Mouse (Mus musculus): ENCODE measurements around the gene Napa. TPM values are rescaled to one million over a fixed set of nuclear protein-coding genes. Genes with fewer than 3 reads are reported as not detected.

The Napa gene
- polyA plus RNA-seq, 1 experiment = 134 TPM

DNA sequence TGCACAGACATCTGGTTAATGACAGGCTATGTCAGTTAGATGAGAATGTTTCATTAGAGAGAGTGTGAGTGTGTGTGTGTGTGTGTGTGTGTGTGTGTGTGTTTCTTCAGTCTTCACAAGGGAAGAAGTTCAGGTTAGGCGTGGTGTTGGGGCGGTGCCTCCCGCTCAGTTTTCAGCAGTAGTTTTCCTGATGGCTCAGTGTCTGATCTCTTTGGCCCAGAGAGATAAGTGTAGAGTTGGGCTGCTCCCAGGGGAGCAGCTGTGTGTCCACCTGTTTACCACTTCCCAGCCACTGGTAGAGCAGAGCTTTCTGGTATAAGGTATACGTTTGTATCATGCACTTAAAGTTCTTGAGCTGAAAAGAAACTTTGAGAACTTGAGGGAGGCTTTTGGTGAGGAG lies 1.6 kb downstream of the Napa start:
- no peaks in the 10 kb centered on the region for H3K36me3 ChIP-seq (ENCODE audit: control insufficient read depth, insufficient read depth, low read length)
- TF ChIP-seq POLR2A (IDR thresholded peaks at IDR 0.05; ENCODE audit: control insufficient read depth, low read depth, low read length) (no peak), CTCF (IDR thresholded peaks at IDR 0.05; ENCODE audit: control insufficient read depth, insufficient read depth, insufficient replicate concordance, low read depth, low read length) (no peak)
- H3K4me3 ChIP-seq (ENCODE audit: control insufficient read depth, low read depth, low read length) = peak overlapping the region; percentile 91
- H3K27ac ChIP-seq (ENCODE audit: control insufficient read depth, insufficient read depth, low read depth, low read length) = no peak overlapping the region
- no peaks in the 10 kb centered on the region for H3K27me3 ChIP-seq (ENCODE audit: control insufficient read depth, insufficient read depth, low read length)
- H3K4me1 ChIP-seq (ENCODE audit: control insufficient read depth, insufficient read depth, low read length) = peaks cover 10% of the 10 kb centered on the region

- no peak for TF ChIP-seq POLR2A (IDR thresholded peaks at IDR 0.05; ENCODE audit: control insufficient read depth, low read depth, low read length)
- TF ChIP-seq CTCF (IDR thresholded peaks at IDR 0.05; ENCODE audit: control insufficient read depth, insufficient read depth, insufficient replicate concordance, low read depth, low read length) = no peak
- no peak overlapping the region for H3K4me3 ChIP-seq (ENCODE audit: control insufficient read depth, low read depth, low read length)
- no peaks in the 10 kb centered on the region for H3K36me3 ChIP-seq (ENCODE audit: control insufficient read depth, insufficient read depth, low read length)
- H3K4me1 ChIP-seq (ENCODE audit: control insufficient read depth, insufficient read depth, low read length) = peaks cover 10% of the 10 kb centered on the region
- H3K27ac ChIP-seq (ENCODE audit: control insufficient read depth, insufficient read depth, low read depth, low read length) = no peak overlapping the region
- no peaks in the 10 kb centered on the region for H3K27me3 ChIP-seq (ENCODE audit: control insufficient read depth, insufficient read depth, low read length)
These were observed 2.8 kb downstream of the Napa start for GRCm38 (mm10) chr7:16101081-16101480.

GRCm38 (mm10) chr7:16101726-16102475 lies 3.6 kb downstream of the Napa start:
- TF ChIP-seq CTCF (IDR thresholded peaks at IDR 0.05; ENCODE audit: control insufficient read depth, insufficient read depth, insufficient replicate concordance, low read depth, low read length) = no peak
- no peak for TF ChIP-seq POLR2A (IDR thresholded peaks at IDR 0.05; ENCODE audit: control insufficient read depth, low read depth, low read length)
- Histone ChIP-seq H3K4me3 (ENCODE audit: control insufficient read depth, low read depth, low read length) (no peak overlapping the region), H3K27ac (ENCODE audit: control insufficient read depth, insufficient read depth, low read depth, low read length) (no peak overlapping the region), H3K27me3 (ENCODE audit: control insufficient read depth, insufficient read depth, low read length) (no peaks in the 10 kb centered on the region), H3K36me3 (ENCODE audit: control insufficient read depth, insufficient read depth, low read length) (no peaks in the 10 kb centered on the region), H3K4me1 (ENCODE audit: control insufficient read depth, insufficient read depth, low read length) (peaks cover 10% of the 10 kb centered on the region)

DNA sequence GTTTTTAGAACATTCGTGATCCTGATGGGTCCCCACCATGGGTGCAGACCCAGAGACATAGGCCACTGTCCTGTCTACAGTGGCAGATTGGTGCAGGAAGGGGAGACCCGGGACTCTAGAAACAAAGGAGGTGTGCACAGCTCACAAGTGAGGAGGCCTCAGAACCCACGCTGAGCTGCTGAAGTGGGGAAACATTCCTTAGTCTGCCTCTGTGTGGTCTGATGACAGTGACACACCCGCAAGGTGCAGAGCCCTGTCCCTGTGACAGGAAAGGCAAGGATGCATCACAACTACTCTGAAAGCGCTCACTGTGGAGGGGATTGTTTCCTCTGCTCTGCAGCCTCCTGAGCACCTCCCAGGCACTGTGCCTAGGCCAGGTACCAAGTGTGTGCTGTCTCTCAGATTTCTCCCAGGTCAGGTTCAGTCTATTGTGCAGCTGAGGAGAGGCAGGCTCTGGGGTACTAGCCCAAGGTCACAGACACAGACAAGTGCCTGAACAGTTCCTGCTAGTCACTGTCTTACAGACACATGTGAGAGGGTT lies 4.5 kb downstream of the Napa start:
- H3K4me3 ChIP-seq (ENCODE audit: control insufficient read depth, low read depth, low read length) = no peak overlapping the region
- no peaks in the 10 kb centered on the region for H3K27me3 ChIP-seq (ENCODE audit: control insufficient read depth, insufficient read depth, low read length)
- H3K4me1 ChIP-seq (ENCODE audit: control insufficient read depth, insufficient read depth, low read length) = peaks cover 10% of the 10 kb centered on the region
- TF ChIP-seq POLR2A (IDR thresholded peaks at IDR 0.05; ENCODE audit: control insufficient read depth, low read depth, low read length) = no peak
- TF ChIP-seq CTCF (IDR thresholded peaks at IDR 0.05; ENCODE audit: control insufficient read depth, insufficient read depth, insufficient replicate concordance, low read depth, low read length) = no peak
- H3K36me3 ChIP-seq (ENCODE audit: control insufficient read depth, insufficient read depth, low read length) = no peaks in the 10 kb centered on the region
- H3K27ac ChIP-seq (ENCODE audit: control insufficient read depth, insufficient read depth, low read depth, low read length) = no peak overlapping the region

GRCm38 (mm10) chr7:16103760-16104159 lies 5.5 kb downstream of the Napa start:
- Histone ChIP-seq H3K4me1 (ENCODE audit: control insufficient read depth, insufficient read depth, low read length) (peaks cover 10% of the 10 kb centered on the region), H3K36me3 (ENCODE audit: control insufficient read depth, insufficient read depth, low read length) (no peaks in the 10 kb centered on the region), H3K4me3 (ENCODE audit: control insufficient read depth, low read depth, low read length) (no peak overlapping the region), H3K27me3 (ENCODE audit: control insufficient read depth, insufficient read depth, low read length) (no peaks in the 10 kb centered on the region), H3K27ac (ENCODE audit: control insufficient read depth, insufficient read depth, low read depth, low read length) (no peak overlapping the region)
- TF ChIP-seq CTCF (IDR thresholded peaks at IDR 0.05; ENCODE audit: control insufficient read depth, insufficient read depth, insufficient replicate concordance, low read depth, low read length) (no peak), POLR2A (IDR thresholded peaks at IDR 0.05; ENCODE audit: control insufficient read depth, low read depth, low read length) (no peak)

DNA sequence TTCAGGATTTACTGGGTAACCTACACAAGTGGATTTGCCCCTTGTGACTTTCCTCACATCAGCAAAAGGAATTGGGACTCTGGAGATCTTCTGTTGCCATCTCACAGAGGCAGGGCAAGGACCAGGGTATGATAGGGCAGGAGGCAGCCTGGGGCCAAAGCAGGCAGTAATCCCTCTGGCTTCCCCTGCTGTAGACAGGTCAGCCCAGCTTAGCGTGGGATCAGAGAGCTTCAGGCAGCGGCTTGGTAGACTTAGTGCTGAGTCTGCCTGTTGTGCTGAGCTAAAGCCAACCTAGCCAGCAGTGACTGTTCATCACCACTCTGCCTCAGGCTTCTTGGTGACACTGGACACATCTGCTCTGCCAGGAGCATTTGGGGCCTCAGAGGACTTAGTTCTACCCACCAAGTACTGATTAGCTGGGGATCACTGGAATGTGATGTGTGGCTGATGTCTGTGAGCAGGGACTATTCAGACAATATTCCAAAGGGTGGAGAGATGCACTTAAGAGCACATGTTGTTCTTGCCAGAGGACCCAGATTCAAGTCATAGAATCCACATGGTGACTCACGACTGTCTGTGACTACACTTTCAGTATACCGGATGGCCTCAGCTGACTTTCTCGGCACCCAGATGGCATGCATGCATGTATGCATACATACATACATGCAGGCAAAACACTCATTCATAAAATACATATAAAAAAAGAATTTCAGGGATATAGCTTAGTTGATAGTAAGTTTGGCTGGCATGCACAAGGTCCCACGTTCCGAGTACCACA lies 6.5 kb downstream of the Napa start:
- H3K4me1 ChIP-seq (ENCODE audit: control insufficient read depth, insufficient read depth, low read length) = peaks cover 7% of the 10 kb centered on the region
- no peak overlapping the region for H3K4me3 ChIP-seq (ENCODE audit: control insufficient read depth, low read depth, low read length)
- TF ChIP-seq POLR2A (IDR thresholded peaks at IDR 0.05; ENCODE audit: control insufficient read depth, low read depth, low read length) = no peak
- TF ChIP-seq CTCF (IDR thresholded peaks at IDR 0.05; ENCODE audit: control insufficient read depth, insufficient read depth, insufficient replicate concordance, low read depth, low read length) = no peak
- H3K27me3 ChIP-seq (ENCODE audit: control insufficient read depth, insufficient read depth, low read length) = no peaks in the 10 kb centered on the region
- no peaks in the 10 kb centered on the region for H3K36me3 ChIP-seq (ENCODE audit: control insufficient read depth, insufficient read depth, low read length)
- no peak overlapping the region for H3K27ac ChIP-seq (ENCODE audit: control insufficient read depth, insufficient read depth, low read depth, low read length)

GRCm38 (mm10) chr7:16108886-16109542 lies 10.8 kb downstream of the Napa start:
- TF ChIP-seq CTCF (IDR thresholded peaks at IDR 0.05; ENCODE audit: control insufficient read depth, insufficient read depth, insufficient replicate concordance, low read depth, low read length) (no peak), POLR2A (IDR thresholded peaks at IDR 0.05; ENCODE audit: control insufficient read depth, low read depth, low read length) (no peak)
- H3K27ac ChIP-seq (ENCODE audit: control insufficient read depth, insufficient read depth, low read depth, low read length) = no peak overlapping the region
- no peak overlapping the region for H3K4me3 ChIP-seq (ENCODE audit: control insufficient read depth, low read depth, low read length)
- H3K36me3 ChIP-seq (ENCODE audit: control insufficient read depth, insufficient read depth, low read length) = no peaks in the 10 kb centered on the region
- H3K27me3 ChIP-seq (ENCODE audit: control insufficient read depth, insufficient read depth, low read length) = no peaks in the 10 kb centered on the region
- no peaks in the 10 kb centered on the region for H3K4me1 ChIP-seq (ENCODE audit: control insufficient read depth, insufficient read depth, low read length)

All from testis, adult 2 months (tissue).